Mouse (Mus musculus) heart, embryonic 14.5 days (tissue): Measurements from ENCODE around the gene Trim43a. TPM values are rescaled to one million over a fixed set of nuclear protein-coding genes. Genes with fewer than 3 reads are reported as not detected.
A peak's percentile ranks its signal among the peaks of the same experiment; 100 is the strongest.
"Not testable (repeated sequence)": the region's sequence is repeated elsewhere in the genome, so short reads cannot be mapped to it uniquely, and the experiment has no call there.

Source experiments
- ATAC-seq: fragments of 200-750 bp; cut with Nextera tagmentation; 2 replicates; pipeline ENCODE4 v1.8.0; 2017; ENCODE audit warnings: low read depth, moderate TSS enrichment; ENCODE audit not compliant: insufficient number of reproducible peaks, insufficient read depth, low FRiP score
- H3K27ac ChIP-seq, 2 experiments: fragments of 200-500 bp in 1 of 2; fragments of 300-500 bp in 1 of 2; sonication (generic) in 1 of 2; replicated peaks in 1 of 2; 2 replicates each; pipeline ENCODE4 v1.5.1; 2012 to 2014; ENCODE audit warnings: low read depth in 2 of 2, low read length in 2 of 2, control low read depth in 1 of 2, mild to moderate bottlenecking in 1 of 2, mixed read lengths in 1 of 2; ENCODE audit not compliant: control insufficient read depth in 1 of 2, insufficient read depth in 1 of 2
- H3K27me3 ChIP-seq: fragments of 300-500 bp; sonication (generic); 2 replicates; pipeline ENCODE4 v1.6.1; 2014; ENCODE audit warnings: mild to moderate bottlenecking, low read length, control low read depth; ENCODE audit not compliant: control insufficient read depth, insufficient read depth
- H3K36me3 ChIP-seq: fragments of 300-500 bp; sonication (generic); 2 replicates; pipeline ENCODE4 v1.6.1; 2014; ENCODE audit warnings: mild to moderate bottlenecking, control low read depth, low read length, mixed read lengths; ENCODE audit not compliant: control insufficient read depth, insufficient read depth
- H3K4me1 ChIP-seq, 2 experiments: fragments of 200-500 bp in 1 of 2; fragments of 300-500 bp in 1 of 2; sonication (generic) in 1 of 2; 2 replicates each; pipeline ENCODE4 v1.6.1; 2012 to 2014; ENCODE audit warnings: low read length in 2 of 2, control low read depth in 1 of 2, mixed read lengths in 1 of 2; ENCODE audit not compliant: control insufficient read depth in 2 of 2, insufficient read depth in 2 of 2
- H3K4me2 ChIP-seq: fragments of 300-500 bp; sonication (generic); 2 replicates; pipeline ENCODE4 v1.6.1; 2014; ENCODE audit warnings: mild to moderate bottlenecking, low read length
- H3K4me3 ChIP-seq, 2 experiments: fragments of 200-500 bp in 1 of 2; fragments of 300-500 bp in 1 of 2; sonication (generic) in 1 of 2; 2 replicates each; pipeline ENCODE4 v1.5.1; 2012 to 2014; ENCODE audit warnings: low read length in 2 of 2, mild to moderate bottlenecking in 2 of 2, control low read depth in 1 of 2, low read depth in 1 of 2, moderate library complexity in 1 of 2; ENCODE audit not compliant: control insufficient read depth in 1 of 2, insufficient read depth in 1 of 2
- H3K9ac ChIP-seq: fragments of 300-500 bp; sonication (generic); 2 replicates; pipeline ENCODE4 v1.6.1; 2014; ENCODE audit warnings: mild to moderate bottlenecking, low read length
- H3K9me3 ChIP-seq: fragments of 300-500 bp; sonication (generic); 2 replicates; pipeline ENCODE4 v1.6.1; 2016; ENCODE audit warnings: low read length, control low read depth; ENCODE audit not compliant: control insufficient read depth
- WGBS: fragments of 180-500 bp; shearing (Covaris S2); extraction: QIAGEN DNeasy Blood & Tissue Kit; methylation state at CpG from one replicate; pipeline ENCODE4 v1.1.7; 2014; 5-methylcytosine and 5-hydroxymethylcytosine counted together
- polyA plus RNA-seq: library from polyadenylated mRNA; unstranded; fragments of >200 nt; fragmentation: Nextera tagmentation; extraction: Ambion mirVana; gene quantifications from 2 replicates; pipeline ENCODE4 v1.2.1, GENCODE M21; 2014

Trim43a gene
- polyA plus RNA-seq, 1 experiment from 2014 or later = 0.09 TPM

GRCm38 (mm10) chr9:88599206-88600162, 18.8 kb downstream of the Trim43a start:
- peak overlapping the region; percentile 57 for H3K4me2 ChIP-seq
- not testable (repeated sequence) for H3K9me3 ChIP-seq, H3K4me1 ChIP-seq, H3K27me3 ChIP-seq, H3K36me3 ChIP-seq
- under 1% methylated on average over 45 of the region's 50 CpGs for WGBS
- peak overlapping the region; percentile 41 to 55; a peak in 2 of 4 replicates for H3K27ac ChIP-seq
- ATAC-seq = peak; percentile 99
- peak overlapping the region; percentile 65 for H3K9ac ChIP-seq
- H3K4me3 ChIP-seq = peak overlapping the region; percentile 34 to 48

- H3K9me3 ChIP-seq, H3K27ac ChIP-seq, H3K4me3 ChIP-seq, H3K36me3 ChIP-seq, H3K4me1 ChIP-seq, ATAC-seq, H3K4me2 ChIP-seq, H3K9ac ChIP-seq, H3K27me3 ChIP-seq: not testable (repeated sequence)
- WGBS = 69% methylated on average over 13 of the region's 20 CpGs
Measured at GRCm38 (mm10) chr9:88625803-88626514, 45.3 kb downstream of the Trim43a start.

GRCm38 (mm10) chr9:88638125-88638524, 57.4 kb downstream of the Trim43a start:
- not testable (repeated sequence) for H3K4me1 ChIP-seq, H3K4me3 ChIP-seq, H3K9me3 ChIP-seq, H3K9ac ChIP-seq, ATAC-seq, H3K27ac ChIP-seq, H3K4me2 ChIP-seq, H3K27me3 ChIP-seq, H3K36me3 ChIP-seq
- WGBS = 75% methylated on average over 1 of the region's 1 CpGs

Other genes starting within 250 kb of the Trim43a start
- 30.4 and 30.6 TPM in 2 replicates for gene Snx14, start 141.9 kb upstream of the Trim43a start, polyA plus RNA-seq
- 0.94 TPM in 1 of 2 replicates, not detected in the other for gene Gm20537, start 124.3 kb upstream of the Trim43a start, polyA plus RNA-seq
- 50.8 and 60.3 TPM in 2 replicates for gene Syncrip, start 98.3 kb upstream of the Trim43a start, polyA plus RNA-seq
- gene Zfp949, start 32.9 kb upstream of the Trim43a start, polyA plus RNA-seq = 8.5 and 9.6 TPM in 2 replicates
- gene Mthfsl, start 139.4 kb downstream of the Trim43a start, polyA plus RNA-seq = 30.8 and 39.0 TPM in 2 replicates
- gene Bcl2a1d, start 151.0 kb downstream of the Trim43a start, polyA plus RNA-seq = 0.39 TPM in 1 of 2 replicates, not detected in the other